Mouse (Mus musculus): Measurements from ENCODE around the gene Gramd1b.

The Gramd1b gene

GRCm38 (mm10) chr9:40337131-40337820, 193.9 kb downstream of the Gramd1b start:
- DNase-seq (ENCODE audit: low read depth, low spot score) = no peak

- no peak for DNase-seq (ENCODE audit: low read depth, low spot score)
These were observed 194.5 kb downstream of the Gramd1b start for GRCm38 (mm10) chr9:40336701-40337100.

- DNase-seq (ENCODE audit: low read depth, low spot score) = no peak
These were observed 196.6 kb downstream of the Gramd1b start for GRCm38 (mm10) chr9:40334617-40335016.

GRCm38 (mm10) chr9:40333649-40334396, 197.4 kb downstream of the Gramd1b start:
- peak; percentile 90 for DNase-seq (ENCODE audit: low read depth, low spot score)

- DNase-seq (ENCODE audit: low read depth, low spot score) = peak; percentile 28
These were observed 198.2 kb downstream of the Gramd1b start for GRCm38 (mm10) chr9:40332731-40333648.

- DNase-seq (ENCODE audit: low read depth, low spot score) = peak; percentile 31
These were observed 198.9 kb downstream of the Gramd1b start for GRCm38 (mm10) chr9:40332326-40332725.

- DNase-seq (ENCODE audit: low read depth, low spot score) = no peak
These were observed 199.5 kb downstream of the Gramd1b start for GRCm38 (mm10) chr9:40331411-40332286.

- DNase-seq (ENCODE audit: low read depth, low spot score) = peak; percentile 90
These were observed 200.4 kb downstream of the Gramd1b start for GRCm38 (mm10) chr9:40330609-40331382.

GRCm38 (mm10) chr9:40326260-40326915, 204.8 kb downstream of the Gramd1b start:
- DNase-seq (ENCODE audit: low read depth, low spot score) = no peak

GRCm38 (mm10) chr9:40324826-40325225, 206.4 kb downstream of the Gramd1b start:
- no peak for DNase-seq (ENCODE audit: low read depth, low spot score)

- no peak for DNase-seq (ENCODE audit: low read depth, low spot score)
These were observed 206.9 kb downstream of the Gramd1b start for GRCm38 (mm10) chr9:40324232-40324792.

- no peak for DNase-seq (ENCODE audit: low read depth, low spot score)
These were observed 207.4 kb downstream of the Gramd1b start for GRCm38 (mm10) chr9:40323773-40324172.

GRCm38 (mm10) chr9:40323171-40323570, 208.0 kb downstream of the Gramd1b start:
- no peak for DNase-seq (ENCODE audit: low read depth, low spot score)

GRCm38 (mm10) chr9:40322372-40322771, 208.8 kb downstream of the Gramd1b start:
- DNase-seq (ENCODE audit: low read depth, low spot score) = no peak

GRCm38 (mm10) chr9:40321668-40322003, 209.5 kb downstream of the Gramd1b start:
- no peak for DNase-seq (ENCODE audit: low read depth, low spot score)

GRCm38 (mm10) chr9:40320879-40321667, 210.1 kb downstream of the Gramd1b start:
- no peak for DNase-seq (ENCODE audit: low read depth, low spot score)

- no peak for DNase-seq (ENCODE audit: low read depth, low spot score)
These were observed 210.8 kb downstream of the Gramd1b start for GRCm38 (mm10) chr9:40320405-40320804.

- DNase-seq (ENCODE audit: low read depth, low spot score) = no peak
These were observed 212.4 kb downstream of the Gramd1b start for GRCm38 (mm10) chr9:40318771-40319170.

- DNase-seq (ENCODE audit: low read depth, low spot score) = no peak
These were observed 213.4 kb downstream of the Gramd1b start for GRCm38 (mm10) chr9:40317735-40318134.

Measured in R1 (cell line).